Mouse (Mus musculus) adrenal gland, postnatal 0 days (tissue): Measurements from ENCODE around the gene Trim63. TPM values are rescaled to one million over a fixed set of nuclear protein-coding genes. Genes with fewer than 3 reads are reported as not detected.

ENCODE experiments used
- polyA plus RNA-seq: library from polyadenylated mRNA; unstranded; fragments of >200 nt; fragmentation: Nextera tagmentation; extraction: Ambion mirVana; gene quantifications from 2 replicates; pipeline ENCODE4 v1.2.1, GENCODE M21; 2015

Gene Trim63
- 0.41 and 0.68 TPM in 2 replicates for polyA plus RNA-seq

DNA sequence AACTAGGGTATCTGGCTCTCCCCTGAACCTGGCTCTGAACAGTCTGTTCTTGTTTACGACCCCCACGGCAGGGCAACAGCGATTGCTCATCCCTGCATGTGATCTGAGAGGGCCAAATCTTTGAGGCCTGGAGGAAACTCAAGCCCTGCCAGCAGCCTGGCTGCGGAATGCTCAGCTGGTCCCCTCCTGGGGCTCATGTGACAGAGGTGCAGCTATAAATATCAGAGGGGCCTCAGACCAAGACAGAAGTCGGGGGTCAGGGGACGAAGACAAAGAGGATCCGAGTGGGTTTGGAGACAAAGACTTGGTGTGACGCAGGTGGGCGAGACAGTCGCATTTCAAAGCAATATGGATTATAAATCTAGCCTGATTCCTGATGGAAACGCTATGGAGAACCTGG, at the start of gene Trim63:
Gene Trim63 (plus strand): TSS at position 245 of the 400 bp plus-strand sequence.

DNA sequence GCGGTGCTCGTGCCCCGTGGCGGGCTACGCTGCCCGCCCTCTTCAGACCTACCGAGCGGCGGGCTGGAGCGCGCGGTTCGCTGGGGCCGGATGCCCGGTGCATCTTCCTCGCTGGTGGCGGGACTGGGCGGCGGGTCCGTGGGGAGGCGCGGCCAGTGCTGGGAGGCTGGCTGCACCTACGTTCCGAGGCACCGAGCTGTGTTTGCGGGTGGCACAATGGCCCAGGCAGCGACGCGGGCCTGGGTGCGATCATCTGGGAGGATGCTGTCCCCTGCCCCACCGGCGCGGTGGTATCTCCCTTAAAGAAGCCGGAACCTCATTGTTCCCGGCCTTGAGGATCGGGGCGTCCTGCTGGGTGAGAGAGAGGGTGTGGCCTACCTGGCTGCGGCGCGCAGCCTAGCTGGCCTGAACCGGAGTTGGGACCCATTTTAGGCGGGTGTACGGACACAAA, 27.3 kb upstream of the Trim63 start, which contains the start of gene Pdik1l:
Gene Pdik1l (minus strand): TSS at position 321 of the 451 bp plus-strand sequence.

DNA sequence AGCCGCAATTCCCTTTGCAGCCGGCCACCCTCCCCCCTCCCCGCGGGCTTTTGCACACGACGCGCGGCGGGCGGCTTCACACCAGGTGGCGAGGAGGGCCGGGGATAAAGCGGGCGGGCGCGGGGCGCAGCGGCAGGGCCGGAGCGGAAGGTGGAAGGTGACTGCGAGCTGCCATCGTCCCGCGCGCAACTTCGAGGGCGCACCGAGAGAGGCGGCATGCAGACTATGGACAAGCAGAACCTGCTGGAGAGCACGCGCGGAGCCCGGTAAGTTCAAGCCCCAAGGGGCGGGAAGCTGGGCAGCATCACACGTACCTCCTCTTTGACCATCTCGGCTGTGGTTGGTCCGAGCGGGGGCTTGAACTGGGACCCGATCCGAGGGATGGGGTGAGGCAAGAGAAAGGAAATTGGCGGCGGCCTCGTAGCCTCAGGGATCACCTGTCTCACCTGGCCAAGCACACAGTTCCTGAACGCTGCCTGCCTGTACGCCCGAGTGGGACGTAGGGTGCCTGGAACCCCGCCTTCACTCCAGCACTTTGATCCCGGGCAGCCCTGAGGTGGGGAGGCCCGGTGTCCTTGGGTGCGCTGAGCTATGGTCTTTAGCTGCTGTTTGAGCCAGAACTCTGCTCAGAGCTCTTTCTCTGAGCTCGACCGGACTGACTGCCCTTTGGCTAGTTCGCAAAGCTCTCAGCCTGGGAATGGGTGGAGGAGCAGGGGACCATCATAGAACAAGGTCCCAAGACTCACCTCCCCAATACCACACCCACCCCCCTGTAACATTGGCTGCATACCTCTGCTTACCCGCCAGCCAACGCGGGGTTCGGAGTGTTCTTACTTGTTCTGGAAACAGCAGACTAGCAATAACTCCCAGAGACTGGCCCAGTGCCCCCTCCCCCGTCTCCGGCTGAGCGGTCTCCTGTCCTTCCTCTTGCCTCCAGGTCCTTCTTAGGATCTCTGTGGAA, 28.4 kb downstream of the Trim63 start, which contains the start of gene Slc30a2:
Gene Slc30a2 (plus strand): TSS at position 111 of the 961 bp plus-strand sequence.

Other genes starting within 250 kb of the Trim63 start
- gene Cd52, start 220.0 kb upstream of the Trim63 start, polyA plus RNA-seq, result 24.9 and 36.6 TPM in 2 replicates
- gene Ubxn11, start 212.6 kb upstream of the Trim63 start, polyA plus RNA-seq, result 4.0 and 8.7 TPM in 2 replicates
- gene Sh3bgrl3, start 186.3 kb upstream of the Trim63 start, polyA plus RNA-seq, result 308 and 310 TPM in 2 replicates
- 24.0 and 39.9 TPM in 2 replicates for gene Cep85, start 128.0 kb upstream of the Trim63 start, polyA plus RNA-seq
- gene Gm7534, start 112.1 kb upstream of the Trim63 start, polyA plus RNA-seq, result not detected in 2 replicates
- not detected in 2 replicates for gene Catsper4, start 87.7 kb upstream of the Trim63 start, polyA plus RNA-seq
- gene Cnksr1, start 76.7 kb upstream of the Trim63 start, polyA plus RNA-seq, result 0.46 and 0.55 TPM in 2 replicates
- gene E130218I03Rik, start 71.5 kb upstream of the Trim63 start, polyA plus RNA-seq, result 0.17 TPM in 1 of 2 replicates, not detected in the other
- 17.0 and 19.2 TPM in 2 replicates for gene Zfp593, start 69.5 kb upstream of the Trim63 start, polyA plus RNA-seq
- not detected in 2 replicates for gene Gm30191, start 68.2 kb upstream of the Trim63 start, polyA plus RNA-seq
- 11.8 and 12.2 TPM in 2 replicates for gene Grrp1, start 61.0 kb upstream of the Trim63 start, polyA plus RNA-seq
- 12.5 and 15.1 TPM in 2 replicates for gene Pdik1l, start 27.2 kb upstream of the Trim63 start, polyA plus RNA-seq
- gene Slc30a2, start 28.1 kb downstream of the Trim63 start, polyA plus RNA-seq, result 5.0 and 7.6 TPM in 2 replicates
- 1.0 and 1.9 TPM in 2 replicates for gene Extl1, start 68.7 kb downstream of the Trim63 start, polyA plus RNA-seq
- 6.1 and 6.2 TPM in 2 replicates for gene Pafah2, start 81.2 kb downstream of the Trim63 start, polyA plus RNA-seq
- gene Stmn1, start 153.2 kb downstream of the Trim63 start, polyA plus RNA-seq, result 570 and 1,127 TPM in 2 replicates
- gene Paqr7, start 181.6 kb downstream of the Trim63 start, polyA plus RNA-seq, result 27.8 and 50.7 TPM in 2 replicates
- gene Aunip, start 195.9 kb downstream of the Trim63 start, polyA plus RNA-seq, result 1.9 and 4.8 TPM in 2 replicates
- gene Mtfr1l, start 220.3 kb downstream of the Trim63 start, polyA plus RNA-seq, result 107 and 163 TPM in 2 replicates
- gene Selenon, start 237.0 kb downstream of the Trim63 start, polyA plus RNA-seq, result 30.6 and 31.8 TPM in 2 replicates